Mouse (Mus musculus) hindlimb bud, embryonic 11.5 days (tissue): ENCODE measurements around the gene Sdk1.
A peak's percentile ranks its signal among the peaks of the same experiment; 100 is the strongest.

ENCODE experiments used
- DNase-seq: peaks from one replicate; pipeline ENCODE4 v3.0.0-alpha.2; 2012; ENCODE audit warnings: low read depth, low spot score; ENCODE audit errors: extremely low spot score

Sdk1 gene

GRCm38 (mm10) chr5:142081076-142081475 lies 839.8 kb downstream of the Sdk1 start:
- no peak for DNase-seq

GRCm38 (mm10) chr5:142096377-142096841 lies 855.1 kb downstream of the Sdk1 start:
- no peak for DNase-seq

GRCm38 (mm10) chr5:142100176-142100575 lies 858.9 kb downstream of the Sdk1 start:
- DNase-seq = no peak

- no peak for DNase-seq
Measured at GRCm38 (mm10) chr5:142107434-142107833, 866.1 kb downstream of the Sdk1 start.

GRCm38 (mm10) chr5:142111989-142112388 lies 870.7 kb downstream of the Sdk1 start:
- no peak for DNase-seq

- DNase-seq = no peak
Measured at GRCm38 (mm10) chr5:142113210-142114175, 872.2 kb downstream of the Sdk1 start.

GRCm38 (mm10) chr5:142127779-142128178 lies 886.5 kb downstream of the Sdk1 start:
- DNase-seq = no peak

- peak; percentile 30 for DNase-seq
Measured at GRCm38 (mm10) chr5:142128181-142128611, 886.9 kb downstream of the Sdk1 start.

- DNase-seq = no peak
Measured at GRCm38 (mm10) chr5:142130004-142130403, 888.7 kb downstream of the Sdk1 start.

GRCm38 (mm10) chr5:142139978-142140377 lies 898.7 kb downstream of the Sdk1 start:
- no peak for DNase-seq

GRCm38 (mm10) chr5:142149594-142149993 lies 908.3 kb downstream of the Sdk1 start:
- DNase-seq = no peak

- DNase-seq = no peak
Measured at GRCm38 (mm10) chr5:142150756-142151155, 909.5 kb downstream of the Sdk1 start.

GRCm38 (mm10) chr5:142156868-142157852 lies 915.9 kb downstream of the Sdk1 start:
- no peak for DNase-seq

GRCm38 (mm10) chr5:142163483-142163882 lies 922.2 kb downstream of the Sdk1 start:
- no peak for DNase-seq

GRCm38 (mm10) chr5:142173636-142174035 lies 932.3 kb downstream of the Sdk1 start:
- no peak for DNase-seq

GRCm38 (mm10) chr5:142178164-142178563 lies 936.9 kb downstream of the Sdk1 start:
- DNase-seq = no peak

GRCm38 (mm10) chr5:142179304-142179703 lies 938.0 kb downstream of the Sdk1 start:
- no peak for DNase-seq

- DNase-seq = no peak
Measured at GRCm38 (mm10) chr5:142181862-142182261, 940.6 kb downstream of the Sdk1 start.

- DNase-seq = no peak
Measured at GRCm38 (mm10) chr5:142188765-142189164, 947.5 kb downstream of the Sdk1 start.

GRCm38 (mm10) chr5:142209911-142210310 lies 968.6 kb downstream of the Sdk1 start:
- DNase-seq = no peak

GRCm38 (mm10) chr5:142212252-142212651 lies 971.0 kb downstream of the Sdk1 start:
- no peak for DNase-seq
